17 mouse cellular contexts compared by ENCODE assay signal in genomic region chr10:18664016-18664415, GRCm38 (mm10).
DNase-seq lines count a peak whose midpoint lies in the region; ATAC-seq and TF ChIP-seq lines count a peak whose summit lies in the region.
"Had no signal": no experiment of that assay in that cellular context is flagged by ENCODE, and none has a peak within 500 bp of the region (broad histone marks: within the 10 kb centered on the region; RNA-seq: fewer than 3 reads in every experiment).

No protein-coding gene starts in this region.

- 91% methylated on average over 2 of the region's 2 CpGs for WGBS in forebrain, embryonic 11.5 days

- ATAC-seq in forebrain, embryonic 11.5 days (replicated peaks; ENCODE audit: low FRiP score), result no peak
- ATAC-seq: forebrain, embryonic 14.5 days had no signal

- 0 out of 2 replicates have a peak overlapping the region, but pooled peaks have one; percentile 1 for H3K27ac ChIP-seq in left cerebral cortex, adult 2 months
- H3K27ac ChIP-seq in forebrain, embryonic 11.5 days (ENCODE audit: low read depth, low read length), result no peak overlapping the region
- H3K27ac ChIP-seq: embryonic facial prominence, embryonic 13.5 days; heart, embryonic 13.5 days; hindbrain, embryonic 15.5 days had no signal

- H3K36me3 ChIP-seq in forebrain, embryonic 11.5 days (ENCODE audit: control insufficient read depth, insufficient read depth, low read length), result no peaks in the 10 kb centered on the region
- H3K36me3 ChIP-seq: embryonic facial prominence, embryonic 13.5 days had no signal

- H3K4me1 ChIP-seq in forebrain, embryonic 11.5 days (replicated peaks; ENCODE audit: control insufficient read depth, insufficient read depth, low read length), result no peaks in the 10 kb centered on the region
- H3K4me1 ChIP-seq: embryonic facial prominence, embryonic 13.5 days; heart, embryonic 13.5 days; hindbrain, embryonic 15.5 days had no signal

- no peak for DNase-seq in left cerebral cortex, adult 2 months (ENCODE audit: extremely low spot score in 1 of 2, low spot score in 2 of 2)
- no peak for DNase-seq in left cerebral cortex, adult 8-10 months (ENCODE audit: low spot score in 2 of 2)
- peak; percentile 75 for DNase-seq in thymus, postnatal 0 days (ENCODE audit: low spot score)
- DNase-seq in thymus, postnatal 36 days, result peak; percentile 48 to 75
- DNase-seq in forebrain, embryonic 11.5 days (ENCODE audit: low spot score), result no peak
- no peak for DNase-seq in yolk sac, embryonic 10.5 days (ENCODE audit: low spot score)
- DNase-seq: adrenal gland, postnatal 10 days; cerebellum, adult 11-12 months; cerebellum, adult 9-11 months; cerebellum, postnatal 36 days; gastrocnemius, postnatal 36 days; heart, adult 11 months; heart, postnatal 36 days had no signal

- no peaks in the 10 kb centered on the region for H3K9me3 ChIP-seq in forebrain, embryonic 11.5 days (ENCODE audit: control insufficient read depth, low read length)
- H3K9me3 ChIP-seq: hindbrain, embryonic 15.5 days had no signal

- intact Hi-C loops in left cerebral cortex, adult 2 months (cut with DNase I), result loop anchor here (5.0 kb wide), 2 partner anchors 37 to 78 kb away; partner anchors contain the start of gene Arfgef3

- TF ChIP-seq CTCF in left cerebral cortex, adult 2 months (IDR thresholded peaks at IDR 0.05), result no peak

- no peak overlapping the region for H3K9ac ChIP-seq in forebrain, embryonic 11.5 days (ENCODE audit: low read length)
- H3K9ac ChIP-seq: embryonic facial prominence, embryonic 13.5 days; heart, embryonic 13.5 days; hindbrain, embryonic 15.5 days had no signal

- no peak overlapping the region for H3K4me2 ChIP-seq in forebrain, embryonic 11.5 days (ENCODE audit: low read depth, low read length, severe bottlenecking)
- H3K4me2 ChIP-seq: embryonic facial prominence, embryonic 13.5 days; heart, embryonic 13.5 days; hindbrain, embryonic 15.5 days had no signal

- no peaks in the 10 kb centered on the region for H3K27me3 ChIP-seq in forebrain, embryonic 11.5 days (ENCODE audit: control insufficient read depth, insufficient read depth, low read length)
- H3K27me3 ChIP-seq: embryonic facial prominence, embryonic 13.5 days; heart, embryonic 13.5 days; hindbrain, embryonic 15.5 days had no signal

- H3K4me3 ChIP-seq in left cerebral cortex, adult 2 months, result no peak overlapping the region
- H3K4me3 ChIP-seq in forebrain, embryonic 11.5 days (ENCODE audit: low read depth, low read length), result no peak overlapping the region
- H3K4me3 ChIP-seq: embryonic facial prominence, embryonic 13.5 days; heart, embryonic 13.5 days; hindbrain, embryonic 15.5 days had no signal

Comparison
In these comparisons a context has a peak if more than half of its experiments do, and no peak if none do; other contexts are left out.
1. DNase-seq: peak in thymus, postnatal 0 days (single experiment) and thymus, postnatal 36 days (2 of 2); none in left cerebral cortex, adult 2 months (0 of 2), left cerebral cortex, adult 8-10 months (0 of 2), forebrain, embryonic 11.5 days (single experiment) and yolk sac, embryonic 10.5 days (single experiment).